Mouse (Mus musculus): Measurements from ENCODE around the gene Myo1b. TPM values are rescaled to one million over a fixed set of nuclear protein-coding genes. Genes with fewer than 3 reads are reported as not detected.
A peak's percentile ranks its signal among the peaks of the same experiment; 100 is the strongest.

Myo1b gene
- total RNA-seq (2021), result 10 to 100 TPM; 67.0 to 70.4 TPM

- peak; percentile 40 for DNase-seq
- intact Hi-C loops (cut with DNase I), result no loop called here
Observed at GRCm38 (mm10) chr1:51915576-51916156, at the start of gene Myo1b. Gene Myo1b, minus strand, starts transcription at chr1:51916071.

- intact Hi-C loops (cut with DNase I), result no loop called here
- no peak for DNase-seq
Observed at GRCm38 (mm10) chr1:51964647-51965046, 48.8 kb upstream of the Myo1b start.

- DNase-seq, result peak; percentile 45
- intact Hi-C loops (cut with DNase I), result loop anchor here (10.0 kb wide), 1 partner anchor 272 kb away; no protein-coding TSS in a partner anchor
Observed at GRCm38 (mm10) chr1:51947116-51947515, 31.2 kb upstream of the Myo1b start.

GRCm38 (mm10) chr1:51944755-51945154 lies 28.9 kb upstream of the Myo1b start:
- peak; percentile 35 for DNase-seq
- intact Hi-C loops (cut with DNase I), result loop anchor here (10.0 kb wide), 1 partner anchor 270 kb away; no protein-coding TSS in a partner anchor

GRCm38 (mm10) chr1:51938357-51938756 lies 22.5 kb upstream of the Myo1b start:
- intact Hi-C loops (cut with DNase I), result no loop called here
- no peak for DNase-seq

GRCm38 (mm10) chr1:51935006-51935405 lies 19.1 kb upstream of the Myo1b start:
- intact Hi-C loops (cut with DNase I), result no loop called here
- DNase-seq, result no peak

GRCm38 (mm10) chr1:51934176-51934924 lies 18.5 kb upstream of the Myo1b start:
- intact Hi-C loops (cut with DNase I), result no loop called here
- DNase-seq, result no peak

GRCm38 (mm10) chr1:51932826-51933225 lies 17.0 kb upstream of the Myo1b start:
- intact Hi-C loops (cut with DNase I), result no loop called here
- DNase-seq, result no peak

- DNase-seq, result no peak
- intact Hi-C loops (cut with DNase I), result no loop called here
Observed at GRCm38 (mm10) chr1:51931561-51931960, 15.7 kb upstream of the Myo1b start.

GRCm38 (mm10) chr1:51930584-51930983 lies 14.7 kb upstream of the Myo1b start:
- no peak for DNase-seq
- intact Hi-C loops (cut with DNase I), result no loop called here

- intact Hi-C loops (cut with DNase I), result no loop called here
- DNase-seq, result no peak
Observed at GRCm38 (mm10) chr1:51929557-51929956, 13.7 kb upstream of the Myo1b start.

- no peak for DNase-seq
- intact Hi-C loops (cut with DNase I), result no loop called here
Observed at GRCm38 (mm10) chr1:51922820-51923219, 6.9 kb upstream of the Myo1b start.

- no peak for DNase-seq
- intact Hi-C loops (cut with DNase I), result no loop called here
Observed at GRCm38 (mm10) chr1:51916276-51916675, 405 bp upstream of the Myo1b start.

- peak; percentile 82 for DNase-seq
- intact Hi-C loops (cut with DNase I), result no loop called here
Observed at GRCm38 (mm10) chr1:51915051-51915575, 758 bp downstream of the Myo1b start.

- intact Hi-C loops (cut with DNase I), result no loop called here
Observed at GRCm38 (mm10) chr1:51914095-51914494, 1.8 kb downstream of the Myo1b start.

GRCm38 (mm10) chr1:51913071-51913814 lies 2.6 kb downstream of the Myo1b start:
- intact Hi-C loops (cut with DNase I), result no loop called here

More at GRCm38 (mm10) chr1:51914095-51914494, 1.8 kb downstream of the Myo1b start:
- DNase-seq, result no peak

GRCm38 (mm10) chr1:51911331-51911730 lies 4.5 kb downstream of the Myo1b start:
- no peak for DNase-seq
- intact Hi-C loops (cut with DNase I), result no loop called here

More at GRCm38 (mm10) chr1:51913071-51913814, 2.6 kb downstream of the Myo1b start:
- no peak for DNase-seq

- DNase-seq, result no peak
- intact Hi-C loops (cut with DNase I), result no loop called here
Observed at GRCm38 (mm10) chr1:51909204-51909603, 6.7 kb downstream of the Myo1b start.

- no peak for DNase-seq
- intact Hi-C loops (cut with DNase I), result no loop called here
Observed at GRCm38 (mm10) chr1:51907821-51908220, 8.1 kb downstream of the Myo1b start.

GRCm38 (mm10) chr1:51906206-51906906 lies 9.5 kb downstream of the Myo1b start:
- DNase-seq, result no peak
- intact Hi-C loops (cut with DNase I), result no loop called here

- intact Hi-C loops (cut with DNase I), result no loop called here
- DNase-seq, result no peak
Observed at GRCm38 (mm10) chr1:51905073-51905472, 10.8 kb downstream of the Myo1b start.
